Mouse (Mus musculus): ENCODE results near the gene Gm11639.

GRCm38 (mm10) chr11:104952349-104952748, 266.8 kb downstream of the Gm11639 start:
- TF ChIP-seq POLR2A (IDR thresholded peaks at IDR 0.05; ENCODE audit: borderline replicate concordance, insufficient read depth, low read length) (no peak), CTCF (IDR thresholded peaks at IDR 0.05; ENCODE audit: borderline replicate concordance, insufficient read depth, low read depth, low read length) (no peak)
